Mouse (Mus musculus) telencephalon, adult 2 months (tissue): ENCODE data around the gene Fbrsl1.
A peak's percentile ranks its signal among the peaks of the same experiment; 100 is the strongest.
"Not testable (repeated sequence)": the region's sequence is repeated elsewhere in the genome, so short reads cannot be mapped to it uniquely, and the experiment has no call there.

ENCODE experiments used
- DNase-seq: peaks from one replicate; pipeline ENCODE4 v3.0.0-alpha.2; 2011; ENCODE audit warnings: low read depth, low spot score

The Fbrsl1 gene

GRCm38 (mm10) chr5:110449294-110449693 is 991 bp upstream of the Fbrsl1 start:
- no peak for DNase-seq

- DNase-seq: no peak
These were observed 425 bp downstream of the Fbrsl1 start for GRCm38 (mm10) chr5:110447720-110448435.

GRCm38 (mm10) chr5:110444509-110444908 is 3.8 kb downstream of the Fbrsl1 start:
- no peak for DNase-seq

- no peak for DNase-seq
These were observed 5.2 kb downstream of the Fbrsl1 start for GRCm38 (mm10) chr5:110442966-110443590.

GRCm38 (mm10) chr5:110439565-110440310 is 8.6 kb downstream of the Fbrsl1 start:
- DNase-seq: no peak

- DNase-seq: no peak
These were observed 9.7 kb downstream of the Fbrsl1 start for GRCm38 (mm10) chr5:110438591-110438990.

GRCm38 (mm10) chr5:110437632-110438261 is 10.6 kb downstream of the Fbrsl1 start:
- DNase-seq: no peak

GRCm38 (mm10) chr5:110436166-110436565 is 12.1 kb downstream of the Fbrsl1 start:
- DNase-seq: not testable (repeated sequence)

GRCm38 (mm10) chr5:110434816-110435215 is 13.5 kb downstream of the Fbrsl1 start:
- DNase-seq: no peak

GRCm38 (mm10) chr5:110429045-110429444 is 19.3 kb downstream of the Fbrsl1 start:
- no peak for DNase-seq

GRCm38 (mm10) chr5:110428290-110428689 is 20.0 kb downstream of the Fbrsl1 start:
- DNase-seq: no peak

GRCm38 (mm10) chr5:110425187-110425586 is 23.1 kb downstream of the Fbrsl1 start:
- no peak for DNase-seq

- DNase-seq: no peak
These were observed 24.1 kb downstream of the Fbrsl1 start for GRCm38 (mm10) chr5:110424204-110424603.

GRCm38 (mm10) chr5:110421393-110421792 is 26.9 kb downstream of the Fbrsl1 start:
- no peak for DNase-seq

GRCm38 (mm10) chr5:110420950-110421349 is 27.4 kb downstream of the Fbrsl1 start:
- DNase-seq: no peak

- no peak for DNase-seq
These were observed 28.1 kb downstream of the Fbrsl1 start for GRCm38 (mm10) chr5:110420201-110420600.

GRCm38 (mm10) chr5:110418523-110418911 is 29.8 kb downstream of the Fbrsl1 start:
- DNase-seq: no peak

- no peak for DNase-seq
These were observed 30.4 kb downstream of the Fbrsl1 start for GRCm38 (mm10) chr5:110417756-110418522.

GRCm38 (mm10) chr5:110416825-110417401 is 31.4 kb downstream of the Fbrsl1 start:
- peak; percentile 69 for DNase-seq

- no peak for DNase-seq
These were observed 32.2 kb downstream of the Fbrsl1 start for GRCm38 (mm10) chr5:110415806-110416700.
